Mouse (Mus musculus) embryonic facial prominence, embryonic 15.5 days (tissue): ENCODE data around the gene Barx1. TPM values are rescaled to one million over a fixed set of nuclear protein-coding genes. Genes with fewer than 3 reads are reported as not detected.

Experiments used
- ATAC-seq: fragments of 200-750 bp; cut with Nextera tagmentation; 2 replicates; pipeline ENCODE4 v1.8.0; 2017; ENCODE audit warnings: low read depth, moderate TSS enrichment; ENCODE audit not compliant: insufficient number of reproducible peaks, low FRiP score, low TSS enrichment
- H3K27ac ChIP-seq: fragments of 300-500 bp; sonication (generic); replicated peaks from 2 replicates; pipeline ENCODE4 v1.5.1; 2015; ENCODE audit warnings: mild to moderate bottlenecking, inconsistent platforms
- H3K27me3 ChIP-seq: fragments of 300-500 bp; sonication (generic); 2 replicates; pipeline ENCODE4 v1.6.1; 2015; ENCODE audit warnings: inconsistent platforms
- H3K36me3 ChIP-seq: fragments of 300-500 bp; sonication (generic); 2 replicates; pipeline ENCODE4 v1.6.1; 2015; ENCODE audit warnings: mild to moderate bottlenecking, inconsistent platforms
- H3K4me1 ChIP-seq: fragments of 300-500 bp; sonication (generic); 2 replicates; pipeline ENCODE4 v1.6.1; 2015; ENCODE audit warnings: inconsistent platforms
- H3K4me2 ChIP-seq: fragments of 300-500 bp; sonication (generic); replicated peaks from 2 replicates; pipeline ENCODE4 v1.6.1; 2015; ENCODE audit warnings: mild to moderate bottlenecking, inconsistent platforms
- H3K4me3 ChIP-seq: fragments of 300-500 bp; sonication (generic); replicated peaks from 2 replicates; pipeline ENCODE4 v1.5.1; 2015; ENCODE audit warnings: mild to moderate bottlenecking, inconsistent platforms
- H3K9ac ChIP-seq: fragments of 300-500 bp; sonication (generic); 2 replicates; pipeline ENCODE4 v1.6.1; 2015; ENCODE audit warnings: inconsistent platforms
- H3K9me3 ChIP-seq: fragments of 300-500 bp; sonication (generic); replicated peaks from 2 replicates; pipeline ENCODE4 v1.6.1; 2016; ENCODE audit warnings: inconsistent platforms
- WGBS: fragments of 180-500 bp; shearing (Covaris S2); methylation state at CpG from one replicate; pipeline ENCODE4 v1.1.7; 2015; 5-methylcytosine and 5-hydroxymethylcytosine counted together
- polyA plus RNA-seq: library from polyadenylated mRNA; unstranded; fragments of >200 nt; fragmentation: Nextera tagmentation; extraction: Ambion mirVana; gene quantifications from 2 replicates; pipeline ENCODE4 v1.2.1, GENCODE M21; 2015

Gene Barx1
- polyA plus RNA-seq, 1 experiment from 2014 or later: 17.7 TPM

DNA sequence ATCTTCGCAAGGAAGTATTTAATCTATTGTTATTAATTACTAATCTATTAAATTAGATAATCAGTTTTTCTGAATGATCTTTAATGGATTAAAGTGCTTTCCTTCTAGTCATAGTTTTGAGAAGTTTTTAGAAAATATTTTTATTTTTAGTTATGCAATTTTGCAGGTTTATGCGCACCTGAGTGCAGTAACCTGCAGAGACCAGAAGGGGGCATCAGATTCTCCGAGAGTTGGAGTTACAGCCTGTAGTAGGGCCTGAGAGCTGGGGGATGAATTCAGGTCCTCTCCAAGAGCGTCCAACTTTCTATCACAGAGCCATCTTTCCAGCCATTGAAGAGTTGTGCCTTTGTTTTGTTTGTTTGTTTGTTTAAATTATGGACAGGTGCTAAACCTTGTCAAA, 16.1 kb upstream of the Barx1 start:
- no peak overlapping the region for H3K27ac ChIP-seq
- H3K9ac ChIP-seq: no peak overlapping the region
- H3K4me3 ChIP-seq: no peak overlapping the region
- 88% methylated on average over 4 of the region's 4 CpGs for WGBS
- H3K4me2 ChIP-seq: no peak overlapping the region
- no peaks in the 10 kb centered on the region for H3K4me1 ChIP-seq
- ATAC-seq: no peak
- H3K9me3 ChIP-seq: no peaks in the 10 kb centered on the region
- peaks cover 2% of the 10 kb centered on the region; the same call in 1 of the 2 replicates for H3K27me3 ChIP-seq
- H3K36me3 ChIP-seq: no peaks in the 10 kb centered on the region

DNA sequence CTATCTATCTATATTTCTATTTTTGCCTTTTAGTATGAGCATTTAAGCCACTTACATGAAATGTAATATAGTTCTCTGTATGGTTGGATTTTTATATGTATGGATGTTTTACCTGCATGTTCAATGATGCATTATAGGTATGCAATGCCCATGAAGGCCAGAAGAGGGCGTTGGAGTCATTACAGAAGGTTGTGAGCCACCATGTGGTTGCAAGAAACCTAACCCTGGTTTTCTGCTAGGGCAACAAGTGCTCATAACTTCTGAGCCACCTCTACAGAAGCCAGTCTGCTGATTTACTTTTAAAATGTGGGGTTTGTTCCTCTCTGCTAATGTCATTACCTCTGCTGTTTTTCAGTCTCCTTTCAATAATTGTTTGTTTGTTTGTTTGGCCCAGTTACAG, 12.2 kb upstream of the Barx1 start:
- H3K4me3 ChIP-seq: no peak overlapping the region
- no peak overlapping the region for H3K9ac ChIP-seq
- H3K9me3 ChIP-seq: no peaks in the 10 kb centered on the region
- ATAC-seq: no peak
- 0% methylated on average over 1 of the region's 1 CpGs for WGBS
- H3K36me3 ChIP-seq: no peaks in the 10 kb centered on the region
- no peak overlapping the region for H3K4me2 ChIP-seq
- peaks cover 17% of the 10 kb centered on the region for H3K27me3 ChIP-seq
- no peak overlapping the region for H3K27ac ChIP-seq
- no peaks in the 10 kb centered on the region for H3K4me1 ChIP-seq

DNA sequence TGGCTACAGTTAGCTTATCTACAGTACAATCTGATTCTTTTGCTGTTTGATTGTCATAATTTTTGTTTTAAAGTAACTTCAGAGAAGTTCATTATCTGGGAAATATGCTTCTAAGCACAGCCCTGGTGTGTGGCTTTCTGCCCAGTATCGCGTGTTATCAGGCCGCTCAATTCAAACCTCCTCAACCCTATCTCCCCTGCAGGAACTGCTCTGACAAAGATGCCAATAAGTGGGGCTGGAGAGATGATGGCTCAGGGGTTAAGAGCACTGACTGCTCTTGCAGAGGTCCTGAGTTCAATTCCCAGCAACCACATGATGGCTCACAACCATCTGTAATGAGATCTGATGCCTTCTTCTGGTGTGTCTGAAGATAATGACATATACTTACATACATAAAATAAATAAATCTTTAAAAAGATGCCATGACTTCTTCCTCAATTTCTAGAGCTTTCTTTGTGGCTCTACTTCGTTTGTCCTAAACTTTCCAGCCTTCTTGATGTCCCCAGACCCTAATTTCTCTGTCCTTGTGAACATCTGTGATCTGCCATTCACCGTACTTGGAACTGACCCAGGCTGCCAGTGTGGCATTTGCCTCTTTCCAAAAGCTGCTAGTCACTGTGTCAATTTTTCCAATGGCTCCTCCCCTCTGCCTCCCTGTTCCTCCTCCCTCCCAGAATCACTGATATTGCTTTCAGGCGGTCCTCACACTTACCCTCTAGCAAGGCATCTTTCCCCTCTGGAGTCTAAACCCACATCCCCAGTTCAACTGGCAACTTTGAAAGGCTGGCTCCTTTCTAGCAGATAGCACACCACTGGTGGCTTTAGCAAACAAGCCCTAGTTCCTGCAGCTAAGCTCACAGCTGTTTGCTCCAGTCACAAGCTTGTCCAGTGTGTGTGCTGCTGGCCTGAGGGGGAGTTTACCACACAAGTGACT, 11.4 kb upstream of the Barx1 start:
- Histone ChIP-seq H3K9me3 (no peaks in the 10 kb centered on the region), H3K36me3 (no peaks in the 10 kb centered on the region), H3K27me3 (peaks cover 24% of the 10 kb centered on the region), H3K4me1 (no peaks in the 10 kb centered on the region; the same call in 1 of the 2 replicates), H3K9ac (no peak overlapping the region), H3K4me3 (no peak overlapping the region), H3K4me2 (no peak overlapping the region), H3K27ac (no peak overlapping the region)
- WGBS: 58% methylated on average over 6 of the region's 6 CpGs
- no peak for ATAC-seq

GRCm38 (mm10) chr13:48653788-48654770, 8.7 kb upstream of the Barx1 start:
- Histone ChIP-seq H3K36me3 (no peaks in the 10 kb centered on the region), H3K9ac (no peak overlapping the region), H3K4me1 (peaks cover 6% of the 10 kb centered on the region), H3K4me2 (no peak overlapping the region), H3K27ac (no peak overlapping the region), H3K4me3 (no peak overlapping the region), H3K27me3 (peaks cover 51% of the 10 kb centered on the region), H3K9me3 (no peaks in the 10 kb centered on the region)
- ATAC-seq: no peak
- 7% methylated on average over 14 of the region's 14 CpGs for WGBS

DNA sequence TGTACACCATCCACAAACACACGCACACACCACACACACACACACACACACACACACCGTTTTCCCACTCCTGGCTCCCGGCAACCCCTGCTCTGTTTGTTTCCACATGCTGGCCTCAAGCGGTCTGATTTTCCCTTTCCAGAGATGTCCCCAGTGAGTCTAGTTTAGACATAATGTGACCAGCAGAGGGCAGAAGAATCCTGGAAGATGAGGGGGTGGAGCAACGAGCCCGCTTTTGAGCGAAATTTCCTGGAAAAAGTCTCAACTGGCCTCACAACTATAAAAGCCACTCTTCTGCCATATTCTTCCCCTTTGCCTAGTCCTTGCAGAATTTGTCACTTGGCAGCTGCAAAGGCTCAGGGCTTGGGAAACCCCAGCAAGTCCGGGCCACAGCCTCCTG, 7.2 kb upstream of the Barx1 start:
- no peaks in the 10 kb centered on the region for H3K36me3 ChIP-seq
- no peak overlapping the region for H3K9ac ChIP-seq
- no peak overlapping the region for H3K27ac ChIP-seq
- H3K4me2 ChIP-seq: no peak overlapping the region
- ATAC-seq: no peak; the same call in 1 of the 2 replicates
- no peaks in the 10 kb centered on the region for H3K9me3 ChIP-seq
- H3K4me3 ChIP-seq: no peak overlapping the region
- H3K27me3 ChIP-seq: peaks cover 66% of the 10 kb centered on the region
- peaks cover 22% of the 10 kb centered on the region for H3K4me1 ChIP-seq
- WGBS: under 1% methylated on average over 8 of the region's 8 CpGs

- H3K4me1 ChIP-seq: peaks cover 29% of the 10 kb centered on the region
- H3K9me3 ChIP-seq: no peaks in the 10 kb centered on the region
- H3K9ac ChIP-seq: no peak overlapping the region
- no peaks in the 10 kb centered on the region for H3K36me3 ChIP-seq
- ATAC-seq: no peak
- H3K27me3 ChIP-seq: peaks cover 81% of the 10 kb centered on the region
- no peak overlapping the region for H3K27ac ChIP-seq
- no peak overlapping the region for H3K4me3 ChIP-seq
- 3% methylated on average over 9 of the region's 9 CpGs for WGBS
- H3K4me2 ChIP-seq: no peak overlapping the region
These were observed 5.0 kb upstream of the Barx1 start for GRCm38 (mm10) chr13:48657791-48658190.

DNA sequence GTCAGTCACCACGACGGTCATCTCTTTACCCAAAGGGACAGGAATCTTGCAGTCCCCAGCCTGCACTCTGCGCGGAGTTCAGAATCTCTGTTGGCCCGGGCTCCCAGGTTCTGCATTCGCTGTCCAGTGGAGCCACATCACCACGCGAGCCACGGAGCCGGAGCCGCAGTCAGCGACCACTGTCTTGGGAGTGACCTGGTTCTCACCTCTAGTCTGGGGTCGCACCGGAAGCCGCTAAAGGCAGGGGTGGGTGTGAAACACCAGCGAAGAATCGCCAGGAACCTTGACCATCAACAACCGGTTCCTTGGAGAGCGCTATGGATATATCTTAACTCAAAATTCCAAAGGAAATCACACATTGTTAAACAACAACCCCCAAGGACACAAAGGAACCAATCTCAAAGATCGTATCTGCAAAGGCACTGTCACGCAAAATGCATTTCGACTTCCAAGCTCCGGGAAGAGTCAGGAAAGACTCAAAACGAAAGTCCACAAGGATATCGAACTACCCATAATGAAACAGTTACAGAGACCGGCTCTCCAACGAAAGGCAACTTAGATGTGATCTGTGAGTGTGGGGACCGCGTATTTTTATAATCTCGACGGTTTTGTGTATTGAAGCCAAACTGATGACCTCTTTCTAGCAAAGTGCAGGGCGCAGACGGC, 4.1 kb upstream of the Barx1 start:
- no peak for ATAC-seq
- peaks cover 85% of the 10 kb centered on the region for H3K27me3 ChIP-seq
- H3K27ac ChIP-seq: no peak overlapping the region
- H3K9me3 ChIP-seq: no peaks in the 10 kb centered on the region
- peaks cover 38% of the 10 kb centered on the region for H3K4me1 ChIP-seq
- no peaks in the 10 kb centered on the region for H3K36me3 ChIP-seq
- 2% methylated on average over 33 of the region's 33 CpGs for WGBS
- H3K4me2 ChIP-seq: peak overlapping the region; percentile 21; the same call in 1 of the 2 replicates
- peak overlapping the region; percentile 16 for H3K4me3 ChIP-seq
- no peak overlapping the region for H3K9ac ChIP-seq

DNA sequence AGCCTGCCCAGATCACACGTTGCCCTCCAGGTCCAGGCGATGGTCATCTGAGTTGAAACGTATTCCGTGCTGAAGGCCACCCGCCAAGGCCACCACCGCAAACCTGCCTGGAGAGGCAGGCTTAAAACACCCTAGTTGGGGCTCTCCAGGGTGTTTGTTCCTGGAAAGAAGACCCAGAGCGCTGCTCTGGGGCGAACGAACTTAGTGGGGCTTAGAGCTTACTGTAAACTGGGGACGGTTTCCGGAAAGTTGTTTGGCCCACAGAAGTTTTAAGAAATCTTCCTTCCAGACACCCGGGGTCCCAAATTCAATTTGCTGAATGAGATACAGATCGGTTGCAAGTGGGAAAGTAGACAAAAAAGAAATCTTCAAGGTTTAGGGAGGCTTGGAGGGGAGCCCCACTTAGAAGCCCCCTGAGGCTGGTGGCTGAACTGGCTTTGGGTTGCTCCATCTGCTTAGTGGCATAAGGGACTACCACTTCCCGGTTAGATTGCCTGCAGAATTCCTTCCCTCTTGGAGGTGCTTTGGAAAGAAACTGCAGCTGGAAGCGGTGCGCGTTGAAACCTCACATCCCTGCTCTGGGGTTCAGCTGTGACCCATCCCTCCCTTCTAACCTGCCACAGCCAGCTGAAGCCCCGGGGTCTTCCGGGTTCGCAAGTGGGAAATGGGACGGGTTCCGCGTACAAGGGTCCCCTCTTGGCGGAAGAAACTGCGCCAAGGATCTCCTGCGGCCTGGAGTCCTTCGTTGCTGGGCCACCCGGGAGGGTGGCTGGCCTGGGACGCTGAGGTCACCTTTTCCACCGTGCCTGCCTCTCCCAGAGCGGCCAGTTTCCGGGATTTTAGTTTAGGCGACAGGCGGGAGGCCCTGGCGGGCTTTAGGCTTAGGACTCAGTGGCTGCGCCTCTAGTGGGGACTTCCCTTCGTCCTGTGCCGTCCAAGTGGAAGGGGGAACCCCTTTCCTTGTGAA, 3.3 kb upstream of the Barx1 start:
- Histone ChIP-seq H3K27ac (no peak overlapping the region), H3K27me3 (peaks cover 93% of the 10 kb centered on the region), H3K9me3 (no peaks in the 10 kb centered on the region), H3K4me2 (peak overlapping the region; percentile 38), H3K4me1 (peaks cover 41% of the 10 kb centered on the region), H3K36me3 (no peaks in the 10 kb centered on the region), H3K4me3 (peak overlapping the region; percentile 21), H3K9ac (no peak overlapping the region)
- ATAC-seq: no peak
- WGBS: 2% methylated on average over 38 of the region's 38 CpGs

DNA sequence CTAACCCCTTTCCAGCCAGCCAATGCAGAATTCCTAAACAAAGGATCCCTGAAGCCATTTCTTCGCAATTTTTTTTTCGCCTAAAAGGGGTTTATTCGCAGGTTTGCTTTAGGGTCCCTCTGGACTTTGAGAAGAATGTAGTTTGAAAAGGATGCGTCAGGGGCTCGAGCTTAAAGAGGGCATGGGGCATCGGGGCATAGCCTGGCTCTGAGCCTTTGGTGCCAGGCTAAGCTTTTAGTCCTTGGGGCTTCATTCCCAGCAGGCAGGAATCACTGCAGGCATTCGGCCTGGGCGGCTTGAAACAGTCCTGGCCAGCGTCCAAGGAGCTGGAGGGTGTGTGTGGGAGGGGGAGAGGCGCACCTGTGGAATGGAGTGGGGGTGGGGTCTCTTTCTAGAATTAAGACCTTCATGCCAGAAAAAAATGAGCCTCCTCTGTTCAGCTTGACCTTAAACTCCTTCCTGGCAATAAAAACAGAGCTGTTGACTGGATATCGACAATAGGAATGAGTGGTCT, 2.5 kb upstream of the Barx1 start:
- no peak for ATAC-seq
- 3% methylated on average over 11 of the region's 11 CpGs for WGBS
- H3K36me3 ChIP-seq: no peaks in the 10 kb centered on the region
- H3K4me1 ChIP-seq: peaks cover 48% of the 10 kb centered on the region
- peaks cover 94% of the 10 kb centered on the region for H3K27me3 ChIP-seq
- H3K4me3 ChIP-seq: no peak overlapping the region
- H3K9me3 ChIP-seq: no peaks in the 10 kb centered on the region
- H3K27ac ChIP-seq: no peak overlapping the region
- H3K4me2 ChIP-seq: peak overlapping the region; percentile 38; the same call in 1 of the 2 replicates
- H3K9ac ChIP-seq: no peak overlapping the region

DNA sequence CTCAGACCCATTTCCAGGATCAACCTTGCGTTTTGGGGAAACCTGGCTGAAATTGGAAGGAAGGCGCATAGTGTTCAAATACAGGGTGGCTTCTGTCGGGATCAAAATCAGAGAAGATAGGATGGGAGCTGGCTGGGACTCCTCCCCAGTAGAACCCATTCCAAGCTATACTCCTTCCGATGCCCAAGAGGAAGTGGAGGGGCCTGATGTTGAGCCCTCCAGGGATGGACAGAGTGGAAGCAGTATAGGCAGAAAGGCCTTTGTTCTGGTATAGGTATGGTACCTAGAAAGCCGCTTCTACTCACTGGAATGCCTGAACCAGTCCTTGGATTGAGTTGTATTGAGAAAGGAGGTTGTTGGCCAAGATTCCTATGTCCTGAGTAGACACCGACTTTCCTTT, 2.1 kb upstream of the Barx1 start:
- H3K4me3 ChIP-seq: no peak overlapping the region
- peaks cover 53% of the 10 kb centered on the region for H3K4me1 ChIP-seq
- no peaks in the 10 kb centered on the region for H3K36me3 ChIP-seq
- H3K27me3 ChIP-seq: peaks cover 99% of the 10 kb centered on the region
- ATAC-seq: no peak
- no peak overlapping the region for H3K9ac ChIP-seq
- 19% methylated on average over 6 of the region's 6 CpGs for WGBS
- no peaks in the 10 kb centered on the region for H3K9me3 ChIP-seq
- no peak overlapping the region for H3K4me2 ChIP-seq
- H3K27ac ChIP-seq: no peak overlapping the region
